In the genomic region with DNA sequence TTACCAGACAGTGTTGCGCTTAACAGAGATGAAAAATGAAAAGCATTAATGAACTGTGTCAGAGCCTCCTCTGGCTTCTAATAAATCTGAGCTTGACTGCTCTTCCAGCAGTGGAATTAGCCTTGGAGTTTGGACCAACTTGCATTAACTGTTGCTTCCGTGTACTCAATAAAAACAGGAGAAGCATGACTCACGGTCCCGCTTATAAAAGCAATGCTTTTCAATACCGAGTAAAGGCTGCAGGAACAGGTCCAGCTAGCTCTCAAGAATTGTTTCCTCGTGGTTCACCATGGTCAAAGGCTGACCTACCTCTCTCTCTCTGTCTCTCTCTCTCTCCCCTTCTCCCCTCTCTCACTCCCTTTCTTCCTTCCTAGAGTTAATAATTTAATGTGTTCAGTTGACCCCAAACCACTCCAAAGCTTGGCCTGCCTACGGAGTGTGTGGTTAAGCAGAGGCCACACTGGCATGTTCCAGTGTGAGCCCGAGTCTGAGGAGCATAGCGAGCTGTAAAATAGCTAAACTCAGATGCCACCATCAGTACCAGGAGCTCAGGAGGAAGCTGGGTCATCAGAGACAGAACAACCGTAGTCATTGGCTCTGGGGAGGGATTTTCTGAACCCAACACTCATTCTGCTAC, we compare ENCODE assay signal across 25 mouse cellular contexts. TPM values are rescaled to one million over a fixed set of nuclear protein-coding genes. Genes with fewer than 3 reads are reported as not detected.
DNase-seq lines count a peak whose midpoint lies in the region; ATAC-seq and TF ChIP-seq lines count a peak whose summit lies in the region.
"Had no signal": no experiment of that assay in that cellular context is flagged by ENCODE, and none has a peak within 500 bp of the region (broad histone marks: within the 10 kb centered on the region; RNA-seq: fewer than 3 reads in every experiment).

No protein-coding gene starts in this region.

- TF ChIP-seq POLR2A in lung, adult 2 months (IDR thresholded peaks at IDR 0.05; ENCODE audit: borderline replicate concordance, extremely low read depth, low read depth, low read length): no peak

- 0 out of 2 replicates have a peak, but pooled peaks cover under 1% of the 10 kb centered on the region for H3K4me1 ChIP-seq in lung, postnatal 0 days (ENCODE audit: insufficient read depth, low read depth, low read length)
- H3K4me1 ChIP-seq in lung, adult 2 months (ENCODE audit: control insufficient read depth, insufficient read depth, low read length): no peaks in the 10 kb centered on the region
- H3K4me1 ChIP-seq in intestine, embryonic 15.5 days (replicated peaks): 0 out of 2 replicates have a peak, but pooled peaks cover 2% of the 10 kb centered on the region
- H3K4me1 ChIP-seq in kidney, postnatal 0 days (replicated peaks; ENCODE audit: insufficient read depth, low read length): no peaks in the 10 kb centered on the region
- no peaks in the 10 kb centered on the region for H3K4me1 ChIP-seq in stomach, embryonic 15.5 days
- H3K4me1 ChIP-seq in hindbrain, embryonic 10.5 days (replicated peaks): no peaks in the 10 kb centered on the region
- H3K4me1 ChIP-seq: embryonic facial prominence, embryonic 12.5 days; hindbrain, embryonic 13.5 days; limb, embryonic 12.5 days; megakaryocyte, embryonic 14.5 days; midbrain, embryonic 13.5 days had no signal

- H3K4me3 ChIP-seq in lung, postnatal 0 days (ENCODE audit: low read depth, low read length): no peak overlapping the region
- H3K4me3 ChIP-seq in lung, adult 2 months (replicated peaks; ENCODE audit: extremely low read depth, low read depth, low read length): no peak overlapping the region
- no peak overlapping the region for H3K4me3 ChIP-seq in intestine, embryonic 15.5 days (replicated peaks)
- no peak overlapping the region for H3K4me3 ChIP-seq in kidney, postnatal 0 days (replicated peaks; ENCODE audit: low read depth, low read length)
- H3K4me3 ChIP-seq in stomach, embryonic 15.5 days (replicated peaks): no peak overlapping the region
- H3K4me3 ChIP-seq in hindbrain, embryonic 10.5 days: no peak overlapping the region
- H3K4me3 ChIP-seq: embryonic facial prominence, embryonic 12.5 days; hindbrain, embryonic 13.5 days; limb, embryonic 12.5 days; megakaryocyte, embryonic 14.5 days; midbrain, embryonic 13.5 days had no signal

- 58% methylated on average over 10 of the region's 10 CpGs for WGBS in lung, postnatal 0 days
- 69% methylated on average over 10 of the region's 10 CpGs for WGBS in lung, adult 2 months
- WGBS in intestine, embryonic 15.5 days: 54% methylated on average over 10 of the region's 10 CpGs
- WGBS in kidney, postnatal 0 days: 39% methylated on average over 10 of the region's 10 CpGs
- WGBS in stomach, embryonic 15.5 days: 60% methylated on average over 10 of the region's 10 CpGs
- WGBS in hindbrain, embryonic 10.5 days: 91% methylated on average over 10 of the region's 10 CpGs

- peak; percentile 27 for DNase-seq in lung, postnatal 0 days (ENCODE audit: low spot score)
- DNase-seq in lung, adult 2 months: no peak
- no peak for DNase-seq in kidney, postnatal 0 days (ENCODE audit: low spot score)
- no peak for DNase-seq in layer of hippocampus, postnatal 14 days (ENCODE audit: low spot score in 2 of 2)
- no peak for DNase-seq in hindbrain, embryonic 10.5 days (ENCODE audit: low spot score)
- DNase-seq: adrenal gland, adult 2 months; B cell, adult 2 months; cerebellum, adult 11-12 months; cerebellum, postnatal 10 days; forebrain, postnatal 0 days; gastrocnemius, postnatal 25 days; liver, postnatal 0 days; right cerebral cortex, postnatal 25 days had no signal

- H3K27ac ChIP-seq in lung, postnatal 0 days (ENCODE audit: low read length): no peak overlapping the region
- peak overlapping the region; percentile 73 for H3K27ac ChIP-seq in intestine, embryonic 15.5 days
- peak overlapping the region; percentile 13; the same call in 1 of the 2 replicates for H3K27ac ChIP-seq in kidney, postnatal 0 days
- H3K27ac ChIP-seq in stomach, embryonic 15.5 days: peak overlapping the region; percentile 54; the same call in 1 of the 2 replicates
- no peak overlapping the region for H3K27ac ChIP-seq in hindbrain, embryonic 10.5 days
- H3K27ac ChIP-seq: embryonic facial prominence, embryonic 12.5 days; hindbrain, embryonic 13.5 days; limb, embryonic 12.5 days; midbrain, embryonic 13.5 days had no signal

- H3K36me3 ChIP-seq in lung, postnatal 0 days (ENCODE audit: insufficient read depth, low read length): no peaks in the 10 kb centered on the region
- no peaks in the 10 kb centered on the region for H3K36me3 ChIP-seq in intestine, embryonic 15.5 days
- no peaks in the 10 kb centered on the region for H3K36me3 ChIP-seq in kidney, postnatal 0 days (ENCODE audit: insufficient read depth, low read length)
- no peaks in the 10 kb centered on the region for H3K36me3 ChIP-seq in stomach, embryonic 15.5 days
- H3K36me3 ChIP-seq in hindbrain, embryonic 10.5 days: no peaks in the 10 kb centered on the region
- H3K36me3 ChIP-seq: embryonic facial prominence, embryonic 12.5 days; G1E; hindbrain, embryonic 13.5 days; limb, embryonic 12.5 days; midbrain, embryonic 13.5 days had no signal

- no peak overlapping the region for H3K4me2 ChIP-seq in lung, postnatal 0 days (replicated peaks; ENCODE audit: low read depth, low read length)
- no peak overlapping the region for H3K4me2 ChIP-seq in intestine, embryonic 15.5 days (replicated peaks)
- H3K4me2 ChIP-seq in kidney, postnatal 0 days (ENCODE audit: low read length): no peak overlapping the region
- H3K4me2 ChIP-seq in stomach, embryonic 15.5 days: no peak overlapping the region
- H3K4me2 ChIP-seq: embryonic facial prominence, embryonic 12.5 days; hindbrain, embryonic 13.5 days; limb, embryonic 12.5 days; liver, embryonic 11.5 days; midbrain, embryonic 13.5 days had no signal

- ATAC-seq in lung, postnatal 0 days: no peak
- ATAC-seq in intestine, embryonic 15.5 days: peak; percentile 89
- ATAC-seq in kidney, postnatal 0 days (replicated peaks; ENCODE audit: low FRiP score, low read depth): no peak
- no peak; the same call in 1 of the 2 replicates for ATAC-seq in stomach, embryonic 15.5 days (ENCODE audit: insufficient read depth, low FRiP score, low read depth)
- ATAC-seq: forebrain, postnatal 0 days; liver, postnatal 0 days; midbrain, embryonic 13.5 days had no signal

- TF ChIP-seq EP300 in lung, postnatal 0 days (IDR thresholded peaks at IDR 0.05): no peak

- no peaks in the 10 kb centered on the region for H3K27me3 ChIP-seq in lung, postnatal 0 days (replicated peaks; ENCODE audit: insufficient read depth, low read length)
- H3K27me3 ChIP-seq in intestine, embryonic 15.5 days (replicated peaks): no peaks in the 10 kb centered on the region
- no peaks in the 10 kb centered on the region for H3K27me3 ChIP-seq in kidney, postnatal 0 days (ENCODE audit: insufficient read depth, low read length)
- no peaks in the 10 kb centered on the region for H3K27me3 ChIP-seq in stomach, embryonic 15.5 days (replicated peaks)
- no peaks in the 10 kb centered on the region for H3K27me3 ChIP-seq in hindbrain, embryonic 10.5 days (ENCODE audit: insufficient read depth, poor library complexity, severe bottlenecking)
- H3K27me3 ChIP-seq: CH12.LX; embryonic facial prominence, embryonic 12.5 days; hindbrain, embryonic 13.5 days; limb, embryonic 12.5 days; megakaryocyte, embryonic 14.5 days; midbrain, embryonic 13.5 days had no signal

- no peak for TF ChIP-seq CTCF in lung, postnatal 0 days (IDR thresholded peaks at IDR 0.05)
- no peak for TF ChIP-seq CTCF in lung, adult 2 months (IDR thresholded peaks at IDR 0.05; ENCODE audit: insufficient read depth, low read length)
- TF ChIP-seq CTCF in kidney, postnatal 0 days (IDR thresholded peaks at IDR 0.05; ENCODE audit: low read depth): no peak

- no peak overlapping the region for H3K9ac ChIP-seq in lung, postnatal 0 days (replicated peaks; ENCODE audit: low read depth)
- H3K9ac ChIP-seq in intestine, embryonic 15.5 days: no peak overlapping the region
- no peak overlapping the region for H3K9ac ChIP-seq in kidney, postnatal 0 days (ENCODE audit: low read depth, low read length)
- no peak overlapping the region for H3K9ac ChIP-seq in stomach, embryonic 15.5 days
- H3K9ac ChIP-seq: embryonic facial prominence, embryonic 12.5 days; forebrain, postnatal 0 days; hindbrain, embryonic 13.5 days; limb, embryonic 12.5 days; liver, postnatal 0 days; midbrain, embryonic 13.5 days had no signal

- H3K9me3 ChIP-seq in lung, postnatal 0 days (ENCODE audit: low read length): no peaks in the 10 kb centered on the region
- H3K9me3 ChIP-seq in intestine, embryonic 15.5 days: no peaks in the 10 kb centered on the region
- H3K9me3 ChIP-seq in kidney, postnatal 0 days (replicated peaks; ENCODE audit: low read length): no peaks in the 10 kb centered on the region
- H3K9me3 ChIP-seq in stomach, embryonic 15.5 days: no peaks in the 10 kb centered on the region
- H3K9me3 ChIP-seq in hindbrain, embryonic 10.5 days: no peaks in the 10 kb centered on the region
- H3K9me3 ChIP-seq: embryonic facial prominence, embryonic 12.5 days; G1E; hindbrain, embryonic 13.5 days; limb, embryonic 12.5 days; midbrain, embryonic 13.5 days had no signal

RNA-seq across cellular contexts. Expression of a gene that starts 10.5 kb away (rescaled TPM):
- polyA plus RNA-seq in lung, postnatal 0 days (2015; fragmentation: Nextera tagmentation; extraction: Ambion mirVana): 2.0 and 3.1 TPM in 2 replicates
- polyA plus RNA-seq in lung, adult 2 months (2012; rRNA removed): 5.9 and 9.0 TPM in 2 replicates
- polyA plus RNA-seq in intestine, embryonic 15.5 days (2015; fragmentation: Nextera tagmentation; extraction: Ambion mirVana): 4.7 and 5.8 TPM in 2 replicates
- 2.5 and 3.9 TPM in 2 replicates for polyA plus RNA-seq in kidney, postnatal 0 days (2015; fragmentation: Nextera tagmentation; extraction: Ambion mirVana)
- polyA plus RNA-seq in stomach, embryonic 15.5 days (2015; fragmentation: Nextera tagmentation; extraction: Ambion mirVana): 8.7 and 9.3 TPM in 2 replicates
- total RNA-seq in layer of hippocampus, postnatal 14 days (2021): 10 to 100 TPM; 13.4 to 14.3 TPM
- 4.5 and 5.0 TPM in 2 replicates for polyA plus RNA-seq in hindbrain, embryonic 10.5 days (2016; fragmentation: Nextera tagmentation; extraction: Ambion mirVana)
- total RNA-seq: monocyte, adult 5-6 weeks; neutrophil, adult 5-6 weeks had no signal
- polyA plus RNA-seq: G1E had no signal

Comparison
In these comparisons a context has a peak if more than half of its experiments do, and no peak if none do; other contexts are left out.
1. H3K27ac ChIP-seq: peak in intestine, embryonic 15.5 days (single experiment), kidney, postnatal 0 days (single experiment) and stomach, embryonic 15.5 days (single experiment); none in lung, postnatal 0 days (single experiment) and hindbrain, embryonic 10.5 days (single experiment).